In the genomic region with DNA sequence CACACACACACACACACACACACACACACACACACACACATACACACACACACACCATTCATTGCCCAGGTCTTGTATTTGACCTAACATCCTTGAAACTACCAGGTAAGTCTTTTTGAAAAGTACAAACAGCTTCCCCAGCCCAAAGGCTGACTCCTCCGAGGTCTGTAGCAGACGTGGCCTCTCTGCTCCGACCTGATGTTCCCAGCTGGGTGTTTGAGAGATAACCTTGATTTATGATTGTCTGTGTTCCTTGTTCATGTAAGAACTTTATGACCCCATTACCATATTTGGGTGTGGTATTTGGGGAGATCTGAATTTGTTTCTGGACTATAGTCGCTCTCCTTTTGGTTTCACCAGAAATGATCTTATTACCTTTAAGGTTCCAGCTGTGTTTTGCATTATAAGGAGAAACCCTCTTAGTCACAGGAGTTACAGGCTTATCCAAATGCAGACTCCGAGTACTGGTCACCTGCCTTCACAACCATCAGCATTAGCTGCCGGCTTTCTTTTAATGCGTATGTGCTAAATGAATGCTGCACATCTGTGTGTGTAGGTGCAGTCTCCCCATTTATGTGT, we compare ENCODE assay signal across 15 mouse cellular contexts. TPM values are rescaled to one million over a fixed set of nuclear protein-coding genes. Genes with fewer than 3 reads are reported as not detected.
DNase-seq lines count a peak whose midpoint lies in the region; ATAC-seq and TF ChIP-seq lines count a peak whose summit lies in the region.
"Had no signal": no experiment of that assay in that cellular context is flagged by ENCODE, and none has a peak within 500 bp of the region (broad histone marks: within the 10 kb centered on the region; RNA-seq: fewer than 3 reads in every experiment).

No protein-coding gene starts in this region.

- H3K4me1 ChIP-seq in limb, embryonic 15.5 days, result peaks cover 34% of the 10 kb centered on the region
- peaks cover 30% of the 10 kb centered on the region for H3K4me1 ChIP-seq in limb, embryonic 10.5 days

- H3K36me3 ChIP-seq in limb, embryonic 15.5 days, result peaks cover 22% of the 10 kb centered on the region
- H3K36me3 ChIP-seq in limb, embryonic 10.5 days, result peaks cover 28% of the 10 kb centered on the region

- no peak for ATAC-seq in limb, embryonic 15.5 days (ENCODE audit: insufficient number of reproducible peaks, low FRiP score, low TSS enrichment, low read depth)

- DNase-seq in heart, adult 11 months, result peak; percentile 86
- no peak for DNase-seq in heart, postnatal 10 days
- no peak for DNase-seq in limb, embryonic 10.5 days (ENCODE audit: low spot score)
- DNase-seq in A20 (ENCODE audit: low read depth, low spot score) (peak; percentile 38), adipocyte (ENCODE audit: low spot score) (no peak)
- DNase-seq in induced T-regulatory cell, adult 2 months (ENCODE audit: low read depth), result peak; percentile 18
- DNase-seq in gastrocnemius, adult 2 months, result no peak
- DNase-seq: adrenal gland, postnatal 36 days; cerebellum, postnatal 14 days; gastrocnemius, postnatal 25 days; lung, adult 2 months had no signal

- intact Hi-C loops in heart, postnatal 10 days (cut with DNase I), result no loop called here
- intact Hi-C loops in gastrocnemius, adult 2 months (cut with DNase I), result no loop called here

- H3K4me3 ChIP-seq in limb, embryonic 15.5 days, result no peak overlapping the region
- no peak overlapping the region for H3K4me3 ChIP-seq in limb, embryonic 10.5 days
- H3K4me3 ChIP-seq in gastrocnemius, adult 2 months, result no peak overlapping the region

- TF ChIP-seq CTCF in gastrocnemius, adult 2 months (IDR thresholded peaks at IDR 0.05), result no peak

- no peaks in the 10 kb centered on the region for H3K27me3 ChIP-seq in limb, embryonic 15.5 days
- no peaks in the 10 kb centered on the region for H3K27me3 ChIP-seq in limb, embryonic 10.5 days (ENCODE audit: low read depth, poor library complexity, severe bottlenecking)
- H3K27me3 ChIP-seq: limb, embryonic 12.5 days had no signal

- 61% methylated on average over 7 of the region's 7 CpGs for WGBS in limb, embryonic 15.5 days
- 77% methylated on average over 7 of the region's 7 CpGs for WGBS in limb, embryonic 10.5 days

- no peak overlapping the region for H3K9ac ChIP-seq in limb, embryonic 15.5 days

- H3K27ac ChIP-seq in limb, embryonic 15.5 days, result peak overlapping the region; percentile 44
- no peak overlapping the region for H3K27ac ChIP-seq in limb, embryonic 10.5 days
- H3K27ac ChIP-seq in gastrocnemius, adult 2 months, result no peak overlapping the region

- H3K4me2 ChIP-seq in limb, embryonic 15.5 days, result no peak overlapping the region

- H3K9me3 ChIP-seq in limb, embryonic 15.5 days, result no peaks in the 10 kb centered on the region
- H3K9me3 ChIP-seq in limb, embryonic 10.5 days (replicated peaks), result no peaks in the 10 kb centered on the region
- H3K9me3 ChIP-seq: G1E; heart, embryonic 10.5 days; limb, embryonic 12.5 days had no signal

RNA-seq across cellular contexts. Expression of a gene that starts 1.3 kb away (rescaled TPM):
- total RNA-seq in heart, postnatal 10 days (2021), result 10 to 100 TPM; 13.4 to 17.4 TPM
- polyA plus RNA-seq in limb, embryonic 15.5 days (2015; fragmentation: Nextera tagmentation; extraction: Ambion mirVana), result 22.2 and 27.8 TPM in 2 replicates
- 47.0 and 49.5 TPM in 2 replicates for polyA plus RNA-seq in limb, embryonic 10.5 days (2016; fragmentation: Nextera tagmentation; extraction: Ambion mirVana)
- 1 to 10 TPM; 5.4 to 6.9 TPM for total RNA-seq in gastrocnemius, adult 2 months (2021)

RNA-seq across cellular contexts. Expression of a gene that starts 10.1 kb away (rescaled TPM):
- total RNA-seq in heart, postnatal 10 days (2021), result 10 to 100 TPM; 26.2 to 41.3 TPM
- 8.7 and 9.2 TPM in 2 replicates for polyA plus RNA-seq in limb, embryonic 15.5 days (2015; fragmentation: Nextera tagmentation; extraction: Ambion mirVana)
- polyA plus RNA-seq in limb, embryonic 10.5 days (2016; fragmentation: Nextera tagmentation; extraction: Ambion mirVana), result 11.3 and 11.8 TPM in 2 replicates
- total RNA-seq in gastrocnemius, adult 2 months (2021), result 10 to 100 TPM; 22.4 to 26.2 TPM

RNA-seq across cellular contexts. Expression of a gene that starts 10.2 kb away (rescaled TPM):
- 1 to 10 TPM; 2.8 to 3.1 TPM for total RNA-seq in heart, postnatal 10 days (2021)
- 19.7 and 24.4 TPM in 2 replicates for polyA plus RNA-seq in limb, embryonic 15.5 days (2015; fragmentation: Nextera tagmentation; extraction: Ambion mirVana)
- polyA plus RNA-seq in limb, embryonic 10.5 days (2016; fragmentation: Nextera tagmentation; extraction: Ambion mirVana), result 8.4 and 15.8 TPM in 2 replicates
- total RNA-seq in gastrocnemius, adult 2 months (2021), result under 1 TPM; 0.20 to 0.39 TPM

RNA-seq across cellular contexts. Expression of a gene that starts 31.8 kb away (rescaled TPM):
- total RNA-seq in heart, postnatal 10 days (2021), result 100 to 1,000 TPM; 279 to 287 TPM
- 169 and 197 TPM in 2 replicates for polyA plus RNA-seq in limb, embryonic 15.5 days (2015; fragmentation: Nextera tagmentation; extraction: Ambion mirVana)
- polyA plus RNA-seq in limb, embryonic 10.5 days (2016; fragmentation: Nextera tagmentation; extraction: Ambion mirVana), result 78.1 and 99.5 TPM in 2 replicates
- 10 to 100 TPM; 43.5 to 58.6 TPM for total RNA-seq in gastrocnemius, adult 2 months (2021)

RNA-seq across cellular contexts. Expression of a gene that starts 35.9 kb away (rescaled TPM):
- 1 to 10 TPM; 1.6 to 1.7 TPM for total RNA-seq in heart, postnatal 10 days (2021)
- polyA plus RNA-seq in limb, embryonic 15.5 days (2015; fragmentation: Nextera tagmentation; extraction: Ambion mirVana), result 1.9 and 3.5 TPM in 2 replicates
- polyA plus RNA-seq in limb, embryonic 10.5 days (2016; fragmentation: Nextera tagmentation; extraction: Ambion mirVana), result 1.1 and 2.5 TPM in 2 replicates
- total RNA-seq in gastrocnemius, adult 2 months (2021), result under 1 TPM; 0.05 to 0.45 TPM

Comparison
In these comparisons a context has a peak if more than half of its experiments do, and no peak if none do; other contexts are left out.
1. DNase-seq: peak in heart, adult 11 months (single experiment), A20 (single experiment) and induced T-regulatory cell, adult 2 months (single experiment); none in heart, postnatal 10 days (0 of 2), limb, embryonic 10.5 days (single experiment), adipocyte (single experiment) and gastrocnemius, adult 2 months (single experiment).